Mouse (Mus musculus): Measurements from ENCODE around the gene Gm43518.

DNA sequence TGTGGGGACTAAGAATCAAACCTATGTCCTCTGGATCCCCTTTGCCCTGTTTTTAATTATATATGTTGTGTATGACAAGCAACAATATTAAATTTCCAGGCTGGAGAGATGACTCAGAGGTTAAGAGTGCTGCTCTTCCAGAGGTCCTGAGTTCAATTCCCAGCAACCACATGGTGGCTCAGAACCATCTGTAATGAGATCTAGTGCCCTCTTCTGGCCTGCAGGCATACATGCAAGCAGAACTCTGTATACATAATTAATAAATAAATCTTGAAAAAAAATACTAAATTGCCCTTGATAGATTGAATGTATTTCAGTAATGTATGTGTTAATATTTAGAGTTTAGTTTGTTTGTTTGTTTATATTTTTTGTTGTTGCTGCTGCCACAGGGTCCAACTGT, 5.7 kb downstream of the Gm43518 start:
- TF ChIP-seq CTCF (IDR thresholded peaks at IDR 0.05; ENCODE audit: low read depth, low read length) (no peak), GATA1 (IDR thresholded peaks at IDR 0.05; ENCODE audit: borderline replicate concordance, low read length) (no peak)

Measured in G1E (cell line).